Mouse (Mus musculus) testis, adult 2 months (tissue): ENCODE data around the gene Sgsh. TPM values are rescaled to one million over a fixed set of nuclear protein-coding genes. Genes with fewer than 3 reads are reported as not detected.

Experiments
- H3K27ac ChIP-seq: fragments of 200-500 bp; 2 replicates; pipeline ENCODE4 v1.5.1; 2012; ENCODE audit warnings: low read depth, low read length; ENCODE audit not compliant: control insufficient read depth, insufficient read depth
- H3K27me3 ChIP-seq: fragments of 200-500 bp; 2 replicates; pipeline ENCODE4 v1.6.1; 2012; ENCODE audit warnings: mild to moderate bottlenecking, low read length, moderate library complexity; ENCODE audit not compliant: control insufficient read depth, insufficient read depth
- H3K36me3 ChIP-seq: fragments of 200-500 bp; 2 replicates; pipeline ENCODE4 v1.6.1; 2012; ENCODE audit warnings: mild to moderate bottlenecking, low read length; ENCODE audit not compliant: control insufficient read depth, insufficient read depth
- H3K4me1 ChIP-seq: fragments of 200-500 bp; 2 replicates; pipeline ENCODE4 v1.6.1; 2012; ENCODE audit warnings: low read length; ENCODE audit not compliant: control insufficient read depth, insufficient read depth
- H3K4me3 ChIP-seq: fragments of 200-500 bp; 2 replicates; pipeline ENCODE4 v1.5.1; 2012; ENCODE audit warnings: low read depth, mild to moderate bottlenecking, low read length, moderate library complexity, mixed read lengths; ENCODE audit not compliant: control insufficient read depth
- CTCF ChIP-seq: fragments of 200-500 bp; IDR thresholded peaks from 2 replicates; pipeline ENCODE4 v1.5.1; 2012; ENCODE audit warnings: low read depth, mild to moderate bottlenecking, inconsistent platforms, low read length, moderate library complexity; ENCODE audit not compliant: control insufficient read depth, insufficient read depth, insufficient replicate concordance
- POLR2A ChIP-seq: fragments of 200-500 bp; IDR thresholded peaks from 2 replicates; pipeline ENCODE4 v1.6.1; 2012; ENCODE audit warnings: low read depth, mild to moderate bottlenecking, inconsistent platforms, low read length, moderate library complexity; ENCODE audit not compliant: control insufficient read depth
- polyA plus RNA-seq: library from polyadenylated mRNA; depleted of rRNA; stranded (reverse); fragments of >200 nt; gene quantifications from 2 replicates; pipeline ENCODE4 v1.2.3, GENCODE M21; 2012; rRNA removed

The Sgsh gene
- 11.4 and 13.8 TPM in 2 replicates for polyA plus RNA-seq

GRCm38 (mm10) chr11:119355443-119356385, at the start of gene Sgsh, which contains the start of gene Slc26a11:
Sgsh (minus strand) TSS chr11:119355536.
Slc26a11 (plus strand) TSS chr11:119355557.
- TF ChIP-seq POLR2A, result peak; percentile 60; the same call in 1 of the 2 replicates
- no peak for TF ChIP-seq CTCF
- Histone ChIP-seq H3K36me3 (no peaks in the 10 kb centered on the region), H3K4me3 (peak within 1 kb of the TSS; percentile 87), H3K27ac (peak within 1 kb of the TSS; percentile 56), H3K27me3 (no peaks in the 10 kb centered on the region), H3K4me1 (peaks cover 10% of the 10 kb centered on the region)

- no peak for TF ChIP-seq POLR2A
- peak; percentile 78; the same call in 1 of the 2 replicates for TF ChIP-seq CTCF
- no peaks in the 10 kb centered on the region for H3K4me1 ChIP-seq
- H3K4me3 ChIP-seq, result no peak overlapping the region
- H3K36me3 ChIP-seq, result no peaks in the 10 kb centered on the region
- H3K27me3 ChIP-seq, result no peaks in the 10 kb centered on the region
- H3K27ac ChIP-seq, result no peak overlapping the region
Measured at GRCm38 (mm10) chr11:119404627-119405026, 49.3 kb upstream of the Sgsh start.

GRCm38 (mm10) chr11:119402501-119403160, 47.3 kb upstream of the Sgsh start:
- Histone ChIP-seq H3K4me3 (no peak overlapping the region), H3K36me3 (no peaks in the 10 kb centered on the region), H3K27me3 (no peaks in the 10 kb centered on the region), H3K4me1 (no peaks in the 10 kb centered on the region), H3K27ac (no peak overlapping the region)
- TF ChIP-seq POLR2A, result no peak
- TF ChIP-seq CTCF, result no peak

GRCm38 (mm10) chr11:119396461-119396860, 41.1 kb upstream of the Sgsh start:
- TF ChIP-seq CTCF, result no peak
- no peak for TF ChIP-seq POLR2A
- no peaks in the 10 kb centered on the region for H3K36me3 ChIP-seq
- no peaks in the 10 kb centered on the region for H3K27me3 ChIP-seq
- no peak overlapping the region for H3K27ac ChIP-seq
- peaks cover 7% of the 10 kb centered on the region for H3K4me1 ChIP-seq
- H3K4me3 ChIP-seq, result no peak overlapping the region

GRCm38 (mm10) chr11:119395931-119396330, 40.6 kb upstream of the Sgsh start:
- H3K27me3 ChIP-seq, result no peaks in the 10 kb centered on the region

GRCm38 (mm10) chr11:119395394-119395793, 40.1 kb upstream of the Sgsh start:
- Histone ChIP-seq H3K36me3 (no peaks in the 10 kb centered on the region), H3K4me1 (peaks cover 7% of the 10 kb centered on the region), H3K27me3 (no peaks in the 10 kb centered on the region), H3K4me3 (no peak overlapping the region), H3K27ac (no peak overlapping the region)
- no peak for TF ChIP-seq CTCF
- no peak for TF ChIP-seq POLR2A

More at GRCm38 (mm10) chr11:119395931-119396330, 40.6 kb upstream of the Sgsh start:
- Histone ChIP-seq H3K4me1 (peaks cover 7% of the 10 kb centered on the region), H3K27ac (no peak overlapping the region), H3K4me3 (no peak overlapping the region), H3K36me3 (no peaks in the 10 kb centered on the region)
- TF ChIP-seq CTCF, result no peak
- TF ChIP-seq POLR2A, result no peak

- no peak for TF ChIP-seq CTCF
- TF ChIP-seq POLR2A, result no peak
- H3K36me3 ChIP-seq, result no peaks in the 10 kb centered on the region
- no peak overlapping the region for H3K4me3 ChIP-seq
- peaks cover 13% of the 10 kb centered on the region for H3K4me1 ChIP-seq
- no peaks in the 10 kb centered on the region for H3K27me3 ChIP-seq
- H3K27ac ChIP-seq, result no peak overlapping the region
Measured at GRCm38 (mm10) chr11:119394210-119394609, 38.9 kb upstream of the Sgsh start.
